Mouse (Mus musculus) T-helper 17 cell (primary cell): Measurements from ENCODE around the gene Adam19.
"Not testable (repeated sequence)": the region's sequence is repeated elsewhere in the genome, so short reads cannot be mapped to it uniquely, and the experiment has no call there.

ENCODE experiments used
- in situ Hi-C, 2 experiments: fragments of 300-600 bp; cut with MboI, MseI; formaldehyde crosslinking; loops; 1 replicate in 1 of 2; 2 replicates in 1 of 2; pipeline ENCODE4 v1.15.1; 2025; ENCODE audit warnings: high pct_unique_total_duplicates in 2 of 2

Gene Adam19

DNA sequence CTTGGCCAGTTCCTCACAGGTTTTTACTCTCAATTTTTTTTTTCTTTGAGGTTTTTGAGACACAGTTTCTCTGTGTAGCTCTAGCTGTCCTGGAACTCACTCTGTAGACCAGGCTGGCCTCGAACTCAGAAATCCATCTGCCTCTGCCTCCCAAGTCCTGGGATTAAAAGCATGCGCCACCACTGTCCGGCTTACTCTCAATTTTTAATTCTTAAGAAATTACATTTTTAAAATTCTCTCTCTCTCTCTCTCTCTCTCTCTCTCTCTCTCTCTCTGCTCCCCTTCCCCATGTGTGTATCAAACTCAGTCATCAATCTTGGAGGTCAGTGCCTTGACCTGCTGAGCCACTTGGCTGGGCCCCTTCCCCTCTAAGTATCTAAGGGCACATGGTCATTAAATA is 2.3 kb upstream of the Adam19 start:
- in situ Hi-C loops, result not testable (repeated sequence)

DNA sequence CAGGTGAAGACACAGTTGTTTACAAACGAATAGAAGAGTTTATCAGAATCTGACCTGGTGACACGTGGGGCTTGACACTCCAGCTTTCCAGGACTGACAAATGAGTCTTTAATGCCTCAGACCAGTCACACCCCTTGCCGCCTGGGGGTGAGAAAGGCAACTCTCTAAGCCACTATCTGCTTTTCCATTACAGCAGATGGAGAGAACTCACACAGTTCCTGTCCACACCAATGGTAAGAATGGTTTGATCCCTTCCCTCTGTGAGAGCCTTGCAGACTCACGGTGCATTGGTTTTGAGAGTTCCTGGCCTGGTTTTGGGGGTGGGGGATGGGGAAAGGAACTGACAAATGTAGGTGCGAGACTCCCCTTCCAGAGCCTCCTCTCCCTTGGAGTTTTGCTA is 1.5 kb upstream of the Adam19 start:
- in situ Hi-C loops, result no loop called here

DNA sequence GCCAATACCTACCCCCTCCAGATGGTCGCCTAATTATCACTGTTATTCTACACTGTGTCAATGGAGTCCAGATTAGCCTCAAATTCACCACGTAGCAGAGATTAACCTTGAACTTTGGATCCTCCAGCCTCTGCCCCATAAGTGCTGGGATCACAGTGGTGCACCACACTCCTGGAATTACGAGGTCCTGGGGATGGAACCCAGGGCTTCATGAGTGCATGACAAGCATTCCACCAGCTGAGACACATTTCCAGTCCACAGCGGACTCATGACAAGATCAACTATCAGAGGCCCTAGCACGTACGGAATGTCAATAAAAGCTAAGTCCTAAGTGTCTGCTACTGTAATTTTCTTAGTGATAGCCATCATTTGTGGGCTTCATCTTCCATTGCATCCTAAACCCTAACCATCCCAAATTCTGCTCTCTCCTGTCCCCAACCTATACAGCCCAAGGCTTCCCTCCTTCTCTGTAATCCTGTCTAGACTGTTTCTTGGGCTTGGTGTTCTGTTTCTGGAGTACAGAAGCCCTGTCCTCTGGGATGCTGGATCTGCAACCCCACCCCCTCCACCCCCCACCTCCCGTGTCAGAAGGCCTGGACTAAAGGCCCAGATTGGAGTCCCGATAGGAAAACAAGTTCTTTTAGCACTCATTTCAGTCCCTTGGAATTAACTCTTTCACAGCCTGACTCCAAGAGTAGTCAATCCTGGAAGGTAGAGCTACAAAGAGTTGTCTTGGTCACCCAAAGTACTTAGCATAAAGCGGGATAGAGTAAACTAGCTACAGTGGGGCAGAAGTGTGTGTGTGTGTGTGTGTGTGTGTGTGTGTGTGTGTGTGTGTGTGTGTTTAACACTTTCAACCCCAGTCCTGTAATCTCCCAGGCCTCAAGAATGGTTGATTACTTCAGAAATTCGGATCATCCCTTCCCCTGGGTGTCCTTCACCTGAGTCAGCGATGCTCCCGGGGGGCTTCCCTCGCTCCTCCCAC is 589 bp upstream of the Adam19 start:
- in situ Hi-C loops, result loop anchor here (5.0 kb wide), 1 partner anchor 72 kb away; no protein-coding TSS in a partner anchor

DNA sequence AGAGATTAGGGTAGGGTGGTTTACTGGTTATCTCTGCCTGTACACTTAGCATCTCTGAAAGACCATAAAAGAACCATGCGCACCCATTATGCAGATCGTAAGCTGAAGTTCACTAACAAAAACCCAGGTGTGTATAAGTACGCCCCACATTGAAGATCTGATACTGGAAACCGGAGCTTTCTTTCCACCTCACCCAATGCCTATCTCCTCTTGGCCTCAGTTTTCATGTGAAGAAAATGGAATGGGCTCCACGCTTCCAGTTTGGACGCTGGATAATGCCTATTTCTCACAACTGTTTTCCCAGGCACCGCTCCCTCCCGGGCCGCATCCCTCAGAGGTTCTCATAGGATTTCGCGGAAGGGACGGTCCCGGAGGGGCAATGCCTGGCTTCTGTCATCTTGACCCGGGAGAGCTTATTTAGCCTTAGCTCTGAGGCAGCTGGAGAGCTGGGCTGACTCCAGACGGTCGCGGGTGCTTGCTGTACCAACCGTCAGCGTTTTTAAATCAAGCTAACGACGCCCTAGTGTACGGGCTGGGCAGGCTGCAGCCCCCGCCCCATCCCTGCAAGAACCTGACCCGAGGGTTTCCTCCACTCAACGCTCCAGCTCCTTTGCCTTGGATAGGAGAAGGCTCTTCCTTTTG is 1.1 kb downstream of the Adam19 start:
- in situ Hi-C loops, result loop anchor here (5.0 kb wide), 1 partner anchor 70 kb away; no protein-coding TSS in a partner anchor

DNA sequence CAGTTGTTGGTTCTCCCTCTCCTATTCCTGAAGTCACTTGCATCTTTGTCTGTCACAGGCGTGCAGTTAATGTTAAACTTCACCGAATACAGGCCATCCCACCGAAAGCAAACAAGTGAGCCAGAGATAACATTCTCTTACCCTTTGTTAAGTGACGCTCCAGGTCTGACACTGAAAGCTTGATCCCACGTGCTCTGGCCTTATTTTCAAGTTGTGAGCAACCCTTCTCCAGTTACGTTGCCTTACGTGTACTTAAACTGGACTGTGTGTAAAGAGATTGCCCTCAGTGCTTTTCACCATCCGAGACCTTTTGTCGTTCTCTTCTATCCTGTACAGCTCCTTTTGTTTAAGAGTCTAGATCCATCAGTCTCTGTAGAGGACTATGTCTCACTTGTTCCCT is 2.2 kb downstream of the Adam19 start:
- in situ Hi-C loops, result loop anchor here (5.0 kb wide), 1 partner anchor 69 kb away; no protein-coding TSS in a partner anchor

DNA sequence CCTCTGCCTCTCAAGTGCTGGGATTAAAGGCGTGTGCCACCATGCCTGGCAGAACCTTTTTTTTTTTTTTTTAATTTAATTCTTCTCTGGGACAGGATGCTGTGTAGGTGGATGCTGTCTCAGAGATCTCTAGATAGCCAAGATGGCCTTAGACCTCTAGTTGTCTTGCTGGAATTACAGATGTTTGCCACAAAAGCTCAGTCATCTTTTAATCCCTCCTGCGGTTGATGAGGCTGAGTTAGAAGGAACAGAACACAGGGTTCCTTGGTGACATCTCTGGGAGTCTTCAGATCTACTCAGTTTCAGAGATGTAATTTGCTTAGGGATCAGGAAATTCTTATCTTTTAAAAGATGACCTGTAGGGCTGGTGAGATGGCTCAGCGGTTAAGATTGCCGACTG is 3.1 kb downstream of the Adam19 start:
- in situ Hi-C loops, result loop anchor here (5.0 kb wide), 1 partner anchor 68 kb away; no protein-coding TSS in a partner anchor

DNA sequence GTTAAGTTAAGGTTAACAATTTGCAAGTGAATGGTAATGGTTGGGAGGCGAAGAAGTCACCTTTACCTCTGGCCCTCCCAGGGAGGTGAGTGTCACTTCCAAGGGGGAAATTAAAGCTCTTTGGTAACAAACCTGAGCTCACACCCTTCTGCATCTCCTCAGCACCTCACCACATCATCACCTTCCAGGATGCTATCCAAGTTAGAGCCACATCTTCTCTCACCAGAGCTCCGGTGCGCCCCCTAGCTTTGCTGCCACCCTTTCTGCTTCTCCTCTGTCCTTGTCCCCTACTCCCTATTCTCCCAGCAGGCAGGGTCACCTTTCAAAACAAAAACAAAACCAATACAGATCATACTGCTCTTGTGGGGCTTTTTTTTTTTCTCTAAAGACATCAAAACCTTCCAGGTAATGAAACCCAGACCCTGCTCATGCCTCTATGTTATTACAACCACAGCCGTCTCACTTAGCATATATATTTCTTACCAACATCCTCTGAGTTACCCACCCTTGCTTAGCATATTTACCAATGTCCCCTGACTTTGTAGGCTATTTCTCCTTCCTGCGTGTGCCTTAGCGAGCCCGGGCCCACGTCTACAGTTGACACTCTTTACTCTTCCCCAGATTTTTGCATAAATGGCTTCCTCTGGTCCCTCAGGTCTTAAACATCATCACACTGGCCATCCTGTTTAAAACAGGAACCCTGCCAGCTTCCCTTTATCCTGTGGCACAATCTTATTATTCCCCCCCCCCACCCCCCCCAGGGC is 4.3 kb downstream of the Adam19 start:
- in situ Hi-C loops, result loop anchor here (5.0 kb wide), 2 partner anchors 37 to 67 kb away; no protein-coding TSS in a partner anchor

DNA sequence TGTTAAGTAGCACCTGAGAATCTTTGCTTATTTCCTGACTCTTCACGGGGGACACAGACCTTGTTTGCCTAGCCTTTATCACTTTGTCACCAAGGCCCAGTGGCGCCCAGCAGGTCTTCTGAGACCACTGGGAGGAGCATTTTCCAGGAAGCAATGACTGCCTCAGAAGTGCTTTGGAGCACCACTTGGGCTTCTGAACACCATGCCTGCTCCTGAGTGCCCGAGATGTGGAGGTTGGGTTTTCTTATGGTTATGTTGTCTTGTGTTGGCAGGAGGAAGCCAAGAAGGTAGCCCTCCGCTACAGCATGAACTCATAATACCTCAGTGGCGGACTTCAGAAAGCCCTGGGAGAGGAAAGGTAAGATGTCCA is 4.8 kb downstream of the Adam19 start:
- in situ Hi-C loops, result loop anchor here in 1 of 2 experiments (5.0 kb wide), 1 partner anchor 37 kb away; no protein-coding TSS in a partner anchor

DNA sequence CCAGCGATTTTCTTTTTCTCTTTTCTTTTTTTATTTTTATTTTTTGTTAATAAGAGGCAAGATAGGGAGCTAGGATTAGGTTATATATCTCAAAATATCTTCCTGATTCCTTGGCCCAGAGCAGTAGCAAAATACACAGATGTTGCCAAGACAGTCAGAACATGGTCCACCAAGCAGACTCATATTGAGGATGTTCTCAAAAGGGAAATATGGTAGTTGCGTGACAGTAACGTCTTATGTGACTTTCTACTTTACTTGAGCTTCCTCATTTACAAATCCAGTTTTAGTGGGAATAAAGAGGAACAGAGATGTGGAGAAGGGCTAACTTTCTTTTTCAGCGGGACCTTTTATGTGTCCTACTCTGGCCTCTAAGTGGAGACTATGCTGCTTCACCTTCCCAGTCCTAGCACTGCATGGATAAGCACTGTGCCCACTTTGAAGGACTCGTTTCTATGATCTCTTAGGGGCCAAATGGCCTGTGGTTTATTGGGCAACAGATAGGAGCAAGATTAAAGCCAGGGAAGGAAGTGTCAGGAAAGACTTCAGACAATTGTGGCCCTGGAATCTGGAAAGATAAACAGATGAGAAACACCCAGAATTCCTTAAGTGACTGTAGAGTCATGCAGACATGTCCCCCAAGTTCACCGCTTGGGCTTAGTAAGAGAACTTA is 6.1 kb downstream of the Adam19 start:
- in situ Hi-C loops, result loop anchor here in 1 of 2 experiments (5.0 kb wide), 1 partner anchor 35 kb away; no protein-coding TSS in a partner anchor

DNA sequence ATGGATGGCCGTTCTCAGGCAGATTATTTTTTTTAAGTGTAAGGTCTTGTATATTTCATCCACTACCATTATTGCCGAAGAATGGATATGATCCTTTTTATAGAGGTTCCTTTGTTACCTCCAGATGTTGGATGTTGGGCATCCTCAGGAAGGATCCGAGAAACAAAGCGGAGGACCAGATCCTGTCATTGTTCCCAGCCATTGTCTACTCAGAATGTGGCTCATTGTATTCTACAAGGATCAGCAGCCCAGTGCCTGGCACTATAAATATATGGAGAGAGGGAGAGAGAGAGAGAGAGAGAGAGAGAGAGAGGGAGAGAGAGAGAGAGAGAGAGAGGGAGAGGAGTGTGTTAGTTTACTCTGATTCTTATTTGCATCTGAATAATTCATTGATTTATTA is 6.8 kb downstream of the Adam19 start:
- in situ Hi-C loops, result loop anchor here in 1 of 2 experiments (5.0 kb wide), 1 partner anchor 35 kb away; no protein-coding TSS in a partner anchor

DNA sequence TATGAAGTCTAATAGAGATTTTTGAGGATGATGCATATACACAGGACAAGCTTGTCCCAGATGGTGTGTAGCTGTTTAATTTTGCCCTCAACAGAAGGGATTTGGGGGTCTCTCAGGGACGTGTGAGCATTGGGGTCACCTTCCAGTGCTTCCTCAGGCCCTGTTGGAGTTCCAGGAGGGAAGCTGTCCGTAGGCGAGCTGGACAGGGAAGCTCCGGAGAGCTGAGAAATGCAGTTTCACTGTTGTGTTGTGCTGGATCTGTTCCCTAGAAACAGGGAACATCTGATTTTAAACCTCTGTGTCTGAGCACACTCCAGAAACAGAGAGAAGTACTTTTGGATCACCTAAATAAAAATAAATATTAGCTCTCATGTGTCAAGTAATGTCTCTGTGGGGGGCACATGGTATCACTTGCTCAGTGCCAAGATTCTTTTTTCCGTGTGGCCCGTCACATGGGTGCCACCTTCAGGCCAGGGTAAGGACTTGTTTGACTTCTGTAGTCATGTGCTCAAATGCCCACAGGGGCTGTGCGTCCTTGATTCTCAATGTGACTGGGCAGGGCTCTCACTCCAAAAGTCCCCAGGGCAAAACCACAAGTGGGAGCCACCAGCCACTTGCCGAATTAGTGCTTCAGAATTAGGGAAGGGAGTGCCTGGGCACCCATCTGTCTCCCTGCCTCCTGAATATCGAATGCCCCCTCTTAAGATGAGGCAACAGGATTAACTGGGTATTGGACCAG is 7.4 kb downstream of the Adam19 start:
- in situ Hi-C loops, result loop anchor here in 1 of 2 experiments (5.0 kb wide), 1 partner anchor 34 kb away; no protein-coding TSS in a partner anchor

DNA sequence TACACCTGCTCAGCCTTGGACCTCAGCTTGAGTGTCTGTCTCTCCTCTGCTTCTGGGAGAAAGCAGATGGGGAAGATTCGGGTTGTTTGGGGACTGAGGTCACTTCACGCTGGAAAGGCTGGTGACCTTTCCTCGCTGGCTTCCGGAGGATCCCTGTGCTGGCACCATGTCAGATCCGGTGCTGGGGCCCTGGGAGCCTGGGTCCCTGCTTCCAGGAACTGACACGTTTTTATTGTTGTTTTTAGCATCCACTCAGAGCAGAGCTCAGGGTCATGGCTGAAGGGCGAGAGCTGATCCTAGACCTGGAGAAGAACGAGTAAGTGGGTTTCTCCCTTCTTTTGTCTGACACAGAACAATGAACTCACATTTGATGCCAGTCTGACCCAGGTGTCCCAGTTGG is 9.0 kb downstream of the Adam19 start:
- in situ Hi-C loops, result loop anchor here in 1 of 2 experiments (5.0 kb wide), 1 partner anchor 33 kb away; no protein-coding TSS in a partner anchor

DNA sequence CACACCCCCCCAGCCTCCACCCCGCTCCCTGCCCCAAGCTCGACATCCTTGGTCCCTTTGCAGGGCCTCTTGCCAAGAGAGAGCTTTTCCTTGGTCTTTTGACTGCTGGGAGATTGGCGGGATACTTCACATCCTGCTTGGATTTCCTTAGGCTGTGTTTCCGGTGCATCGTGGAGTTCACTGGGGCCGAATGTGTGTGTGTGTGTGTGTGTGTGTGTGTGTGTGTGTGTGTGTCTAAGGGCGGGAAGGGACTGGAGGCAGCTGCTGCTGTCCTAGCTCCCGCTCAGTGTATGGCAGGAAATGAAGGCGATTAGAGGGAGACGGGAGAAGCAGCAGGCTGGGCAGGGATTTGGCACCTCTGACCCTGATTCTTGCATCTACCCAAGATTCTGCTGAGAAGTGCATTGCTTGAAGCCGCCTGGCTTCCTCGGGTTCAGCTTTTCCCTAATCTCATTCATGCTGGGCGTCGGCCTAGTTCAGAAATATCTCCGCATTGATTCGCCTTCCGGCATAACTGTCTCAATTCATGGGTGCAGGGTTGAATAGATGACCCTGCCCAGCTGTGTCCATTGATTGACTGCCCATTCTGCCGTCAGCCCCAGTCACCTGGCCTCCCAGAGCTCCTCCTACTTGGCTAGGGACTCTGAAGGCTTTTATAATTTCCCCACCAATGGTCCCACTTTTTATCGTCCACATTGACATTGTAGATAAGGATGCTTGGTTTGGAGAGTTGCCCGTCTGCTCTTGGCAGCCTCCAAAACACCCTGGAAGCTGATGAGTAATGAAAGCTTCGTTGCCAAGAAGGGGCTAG is 9.6 kb downstream of the Adam19 start:
- in situ Hi-C loops, result no loop called here

DNA sequence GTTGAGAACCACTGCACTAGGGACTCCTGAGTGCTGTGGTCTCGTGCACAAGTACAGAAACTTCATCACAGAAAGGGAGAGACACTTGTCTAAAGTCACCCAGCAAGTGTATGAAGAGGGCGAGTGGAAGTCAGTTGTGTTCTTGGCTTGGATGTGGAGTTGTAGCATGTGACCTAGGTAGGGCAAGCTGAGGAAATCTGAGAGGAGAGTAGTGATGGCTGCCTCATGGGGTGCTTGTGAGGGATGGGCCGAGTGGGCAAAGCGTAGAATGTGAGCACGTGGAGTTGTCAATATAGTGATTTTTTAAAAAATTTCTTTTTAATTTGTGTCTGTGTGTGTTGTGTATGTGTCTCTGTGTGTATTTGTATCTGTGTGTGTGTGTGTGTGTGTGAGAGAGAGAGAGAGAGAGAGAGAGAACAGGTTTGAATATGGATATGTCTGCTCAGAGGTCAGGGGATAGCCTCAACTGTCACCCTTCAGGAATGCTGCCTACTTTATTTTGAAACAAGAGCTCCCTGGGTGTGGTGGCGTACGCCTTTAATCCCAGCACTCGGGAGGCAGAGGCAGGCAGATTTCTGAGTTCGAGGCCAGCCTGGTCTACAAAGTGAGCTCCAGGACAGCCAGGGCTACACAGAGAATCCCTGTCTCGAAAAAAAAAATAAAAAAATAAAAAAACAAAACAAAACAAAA is 11.7 kb downstream of the Adam19 start:
- in situ Hi-C loops, result no loop called here

DNA sequence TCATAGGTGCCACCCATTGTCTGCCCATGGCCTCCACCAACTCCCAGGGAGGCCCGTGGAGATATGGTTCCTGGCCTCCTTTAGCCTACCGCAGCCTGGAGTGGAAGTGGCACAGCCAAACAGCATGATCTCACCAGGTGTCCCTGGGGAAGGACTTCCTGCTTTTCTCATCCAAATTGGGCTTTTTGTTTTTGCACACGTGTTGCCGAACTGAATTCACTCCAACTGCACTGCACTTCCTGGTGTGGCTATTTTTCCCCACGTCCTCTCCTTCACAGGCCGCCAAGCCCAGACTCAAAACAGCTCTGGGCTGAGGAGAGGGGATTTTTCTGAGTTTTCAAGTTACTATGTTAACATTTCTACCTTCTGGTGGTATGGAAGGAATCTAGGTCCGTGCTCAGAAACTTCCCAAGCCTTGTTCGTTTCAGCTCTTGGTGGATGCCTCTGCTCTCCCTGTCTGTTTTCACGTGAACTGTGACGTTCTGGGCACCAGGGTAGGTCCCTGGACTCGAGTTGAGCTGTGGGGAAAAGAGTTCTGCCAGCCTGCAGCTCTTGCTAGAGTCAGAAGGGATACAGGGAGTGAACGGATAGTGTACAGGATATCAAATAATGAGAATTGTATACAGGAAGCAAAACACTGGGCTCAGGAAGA is 13.1 kb downstream of the Adam19 start:
- in situ Hi-C loops, result no loop called here

DNA sequence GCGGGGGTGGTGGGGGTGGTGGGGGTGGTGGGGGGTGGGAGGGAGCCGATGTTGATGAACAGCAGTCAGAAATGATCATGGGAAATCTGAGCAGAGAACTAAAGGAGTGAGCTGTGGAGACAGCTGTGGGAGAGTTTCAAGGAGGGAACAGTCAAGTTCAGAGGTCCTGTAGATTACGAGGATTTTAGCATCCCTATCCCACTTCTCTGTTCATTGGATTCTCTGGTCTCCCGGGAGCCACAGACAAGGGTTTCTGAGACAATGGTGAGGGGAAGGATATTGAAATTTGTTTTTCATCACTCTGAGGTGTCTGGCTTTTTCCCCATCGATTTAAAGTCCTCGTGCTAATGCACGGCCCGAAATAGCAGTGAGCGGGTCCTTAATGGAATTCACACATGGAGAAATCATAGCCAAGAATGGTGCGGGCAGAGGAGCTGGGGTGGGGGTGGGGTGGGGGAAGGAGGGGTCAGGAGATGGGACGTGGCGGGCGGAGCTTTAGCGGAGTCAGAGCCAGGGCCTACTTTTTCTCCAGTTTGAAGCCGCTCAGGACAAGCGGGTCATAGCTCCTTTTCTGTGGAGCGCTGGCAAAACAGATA is 13.7 kb downstream of the Adam19 start:
- in situ Hi-C loops, result no loop called here

DNA sequence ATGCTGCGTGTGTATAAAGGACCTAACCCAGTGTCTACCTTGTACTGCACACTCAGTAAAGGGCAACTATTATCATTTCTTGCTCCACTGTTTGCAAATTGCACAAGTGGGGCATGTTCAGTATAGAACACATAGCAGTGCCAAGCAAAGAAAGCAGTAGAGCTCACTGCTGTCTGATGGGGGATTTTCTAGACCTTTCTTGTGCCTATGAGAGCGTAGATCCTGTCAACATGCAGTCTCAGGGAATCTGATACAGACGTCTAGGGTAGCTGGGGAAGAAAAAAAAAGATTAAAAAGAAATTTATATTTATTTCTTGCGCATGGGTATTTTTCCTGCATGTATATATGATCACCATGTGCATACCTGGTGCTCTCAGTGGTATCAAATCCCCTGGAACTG is 14.4 kb downstream of the Adam19 start:
- in situ Hi-C loops, result no loop called here

DNA sequence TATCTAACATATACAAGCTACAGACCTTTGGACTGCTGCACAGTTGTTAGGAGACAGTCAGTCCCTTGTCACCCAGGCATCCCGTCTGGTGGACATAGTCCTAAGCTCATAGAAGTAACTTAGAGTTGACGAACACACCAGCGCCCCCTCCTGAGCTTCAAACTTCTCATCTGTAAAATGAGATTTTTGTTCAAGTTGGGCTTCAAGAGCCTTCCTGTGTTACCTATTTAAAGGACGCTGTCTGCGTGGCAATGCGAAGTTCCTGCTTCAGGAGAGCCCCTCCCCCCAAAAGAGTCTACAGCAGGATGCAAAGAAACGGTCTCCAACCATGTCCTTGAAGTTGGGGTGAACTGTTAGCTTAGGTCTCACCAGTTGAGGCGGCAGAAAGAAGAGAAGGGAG is 15.0 kb downstream of the Adam19 start:
- in situ Hi-C loops, result no loop called here
